Mouse (Mus musculus): ENCODE measurements around the gene Rsph3b. TPM values are rescaled to one million over a fixed set of nuclear protein-coding genes. Genes with fewer than 3 reads are reported as not detected.

The Rsph3b gene
- polyA plus RNA-seq, 1 experiment from 2014 or later = 59.6 TPM

Small RNAs within 50 kb of the gene (microRNA-seq; reads per million reads assigned to microRNA genes)
- not detected for gene Mir692-1

Other genes starting within 250 kb of the Rsph3b start
- gene Ezr, start 165.9 kb downstream of the Rsph3b start, polyA plus RNA-seq (2015; fragmentation: Nextera tagmentation; extraction: Ambion mirVana) = 32.5 and 39.6 TPM in 2 replicates
- gene Tagap1, start 12.5 kb upstream of the Rsph3b start, polyA plus RNA-seq (2015; fragmentation: Nextera tagmentation; extraction: Ambion mirVana) = 55.2 and 56.3 TPM in 2 replicates
- 76.6 and 90.6 TPM in 2 replicates for gene Rnaset2b, start 22.0 kb upstream of the Rsph3b start, polyA plus RNA-seq (2015; fragmentation: Nextera tagmentation; extraction: Ambion mirVana)
- 0.18 and 0.35 TPM in 2 replicates for gene Gm49721, start 30.2 kb upstream of the Rsph3b start, polyA plus RNA-seq (2015; fragmentation: Nextera tagmentation; extraction: Ambion mirVana)
- gene Gm1604a, start 76.9 kb upstream of the Rsph3b start, polyA plus RNA-seq (2015; fragmentation: Nextera tagmentation; extraction: Ambion mirVana) = 0.26 and 0.57 TPM in 2 replicates
- 21.1 and 21.9 TPM in 2 replicates for gene Rps6ka2, start 221.4 kb upstream of the Rsph3b start, polyA plus RNA-seq (2015; fragmentation: Nextera tagmentation; extraction: Ambion mirVana)

Measured in midbrain, embryonic 15.5 days (tissue).